Mouse (Mus musculus) midbrain, embryonic 16.5 days (tissue): ENCODE measurements around the gene Ankfn1. TPM values are rescaled to one million over a fixed set of nuclear protein-coding genes. Genes with fewer than 3 reads are reported as not detected.

ENCODE experiments used
- ATAC-seq: fragments of 200-750 bp; cut with Nextera tagmentation; 2 replicates; pipeline ENCODE4 v1.8.0; 2017; ENCODE audit warnings: moderate TSS enrichment
- H3K27ac ChIP-seq: fragments of 300-500 bp; sonication (generic); 2 replicates; pipeline ENCODE4 v1.5.1; 2014; ENCODE audit warnings: mild to moderate bottlenecking, low read length, mixed read lengths
- H3K27me3 ChIP-seq: fragments of 300-500 bp; sonication (generic); 2 replicates; pipeline ENCODE4 v1.6.1; 2014; ENCODE audit warnings: low read depth, low read length, mixed read lengths; ENCODE audit not compliant: control insufficient read depth, insufficient read depth
- H3K36me3 ChIP-seq: fragments of 300-500 bp; sonication (generic); 2 replicates; pipeline ENCODE4 v1.6.1; 2014; ENCODE audit warnings: mild to moderate bottlenecking, low read length, moderate library complexity, mixed read lengths; ENCODE audit not compliant: control insufficient read depth, insufficient read depth
- H3K4me1 ChIP-seq: fragments of 300-500 bp; sonication (generic); 2 replicates; pipeline ENCODE4 v1.6.1; 2014; ENCODE audit warnings: mild to moderate bottlenecking, low read length, mixed read lengths; ENCODE audit not compliant: control insufficient read depth, insufficient read depth
- H3K4me2 ChIP-seq: fragments of 300-500 bp; sonication (generic); 2 replicates; pipeline ENCODE4 v1.6.1; 2014; ENCODE audit warnings: mild to moderate bottlenecking, low read length, mixed read lengths
- H3K4me3 ChIP-seq: fragments of 300-500 bp; sonication (generic); 2 replicates; pipeline ENCODE4 v1.5.1; 2014; ENCODE audit warnings: low read depth, mild to moderate bottlenecking, low read length, moderate library complexity, mixed read lengths
- H3K9ac ChIP-seq: fragments of 300-500 bp; sonication (generic); 2 replicates; pipeline ENCODE4 v1.6.1; 2014; ENCODE audit warnings: low read depth, low read length, mixed read lengths
- H3K9me3 ChIP-seq: fragments of 300-500 bp; sonication (generic); replicated peaks from 2 replicates; pipeline ENCODE4 v1.6.1; 2014; ENCODE audit warnings: mild to moderate bottlenecking, low read length, mixed read lengths; ENCODE audit not compliant: control insufficient read depth, poor library complexity, severe bottlenecking
- WGBS: fragments of 180-500 bp; shearing (Covaris S2); extraction: QIAGEN DNeasy Blood & Tissue Kit; methylation state at CpG from one replicate; pipeline ENCODE4 v1.1.7; 2014; 5-methylcytosine and 5-hydroxymethylcytosine counted together
- polyA plus RNA-seq: library from polyadenylated mRNA; unstranded; fragments of >200 nt; fragmentation: Nextera tagmentation; extraction: Ambion mirVana; gene quantifications from 2 replicates; pipeline ENCODE4 v1.2.1, GENCODE M21; 2015

Gene Ankfn1
- polyA plus RNA-seq, 1 experiment from 2014 or later, result 8.1 TPM

- Histone ChIP-seq H3K4me1 (no peaks in the 10 kb centered on the region), H3K36me3 (no peaks in the 10 kb centered on the region), H3K9me3 (no peaks in the 10 kb centered on the region), H3K4me3 (no peak overlapping the region), H3K27ac (no peak overlapping the region), H3K4me2 (no peak overlapping the region), H3K9ac (no peak overlapping the region), H3K27me3 (no peaks in the 10 kb centered on the region)
- ATAC-seq, result no peak
Measured at GRCm38 (mm10) chr11:89656556-89656955, 120.9 kb downstream of the Ankfn1 start.

GRCm38 (mm10) chr11:89635740-89636139, 141.7 kb downstream of the Ankfn1 start:
- H3K4me2 ChIP-seq, result no peak overlapping the region
- H3K27me3 ChIP-seq, result no peaks in the 10 kb centered on the region
- no peak overlapping the region for H3K9ac ChIP-seq
- WGBS, result 53% methylated on average over 1 of the region's 1 CpGs
- no peaks in the 10 kb centered on the region for H3K36me3 ChIP-seq
- H3K9me3 ChIP-seq, result no peaks in the 10 kb centered on the region
- no peak overlapping the region for H3K4me3 ChIP-seq
- no peak overlapping the region for H3K27ac ChIP-seq
- H3K4me1 ChIP-seq, result 0 out of 2 replicates have a peak, but pooled peaks cover 2% of the 10 kb centered on the region
- no peak for ATAC-seq

GRCm38 (mm10) chr11:89631315-89631714, 146.1 kb downstream of the Ankfn1 start:
- H3K4me2 ChIP-seq, result no peak overlapping the region
- no peak for ATAC-seq
- no peak overlapping the region for H3K4me3 ChIP-seq
- WGBS, result 93% methylated on average over 2 of the region's 2 CpGs
- H3K27ac ChIP-seq, result no peak overlapping the region
- no peaks in the 10 kb centered on the region for H3K27me3 ChIP-seq
- H3K4me1 ChIP-seq, result no peaks in the 10 kb centered on the region
- H3K36me3 ChIP-seq, result no peaks in the 10 kb centered on the region
- H3K9me3 ChIP-seq, result no peaks in the 10 kb centered on the region
- no peak overlapping the region for H3K9ac ChIP-seq

- Histone ChIP-seq H3K27me3 (no peaks in the 10 kb centered on the region), H3K9me3 (no peaks in the 10 kb centered on the region), H3K4me3 (no peak overlapping the region), H3K4me1 (no peaks in the 10 kb centered on the region), H3K9ac (no peak overlapping the region), H3K27ac (no peak overlapping the region), H3K4me2 (no peak overlapping the region), H3K36me3 (no peaks in the 10 kb centered on the region)
- ATAC-seq, result no peak
- WGBS, result 84% methylated on average over 6 of the region's 6 CpGs
Measured at GRCm38 (mm10) chr11:89628562-89628961, 148.9 kb downstream of the Ankfn1 start.

- no peak overlapping the region for H3K4me3 ChIP-seq
- H3K27ac ChIP-seq, result no peak overlapping the region
- no peaks in the 10 kb centered on the region for H3K9me3 ChIP-seq
- no peak overlapping the region for H3K9ac ChIP-seq
- no peaks in the 10 kb centered on the region for H3K36me3 ChIP-seq
- H3K4me2 ChIP-seq, result no peak overlapping the region
- H3K27me3 ChIP-seq, result no peaks in the 10 kb centered on the region
- no peak for ATAC-seq
- H3K4me1 ChIP-seq, result no peaks in the 10 kb centered on the region
Measured at GRCm38 (mm10) chr11:89627232-89627631, 150.2 kb downstream of the Ankfn1 start.

- Histone ChIP-seq H3K9me3 (no peaks in the 10 kb centered on the region), H3K4me3 (no peak overlapping the region), H3K36me3 (no peaks in the 10 kb centered on the region), H3K27ac (no peak overlapping the region), H3K4me2 (no peak overlapping the region), H3K27me3 (no peaks in the 10 kb centered on the region), H3K9ac (no peak overlapping the region), H3K4me1 (peaks cover 4% of the 10 kb centered on the region; the same call in 1 of the 2 replicates)
- no peak for ATAC-seq
- 52% methylated on average over 13 of the region's 13 CpGs for WGBS
Measured at GRCm38 (mm10) chr11:89623698-89624445, 153.6 kb downstream of the Ankfn1 start.

- ATAC-seq, result peak; percentile 32; the same call in 1 of the 2 replicates
Measured at GRCm38 (mm10) chr11:89619955-89620354, 157.5 kb downstream of the Ankfn1 start.

GRCm38 (mm10) chr11:89615806-89616205, 161.6 kb downstream of the Ankfn1 start:
- no peak overlapping the region for H3K4me3 ChIP-seq
- no peaks in the 10 kb centered on the region for H3K9me3 ChIP-seq
- peaks cover 4% of the 10 kb centered on the region; the same call in 1 of the 2 replicates for H3K4me1 ChIP-seq
- H3K27ac ChIP-seq, result no peak overlapping the region
- H3K36me3 ChIP-seq, result no peaks in the 10 kb centered on the region
- no peaks in the 10 kb centered on the region for H3K27me3 ChIP-seq
- H3K4me2 ChIP-seq, result no peak overlapping the region
- no peak for ATAC-seq
- 84% methylated on average over 2 of the region's 2 CpGs for WGBS
- no peak overlapping the region for H3K9ac ChIP-seq

More at GRCm38 (mm10) chr11:89619955-89620354, 157.5 kb downstream of the Ankfn1 start:
- Histone ChIP-seq H3K4me2 (no peak overlapping the region), H3K4me3 (no peak overlapping the region), H3K27ac (no peak overlapping the region), H3K27me3 (no peaks in the 10 kb centered on the region), H3K9ac (no peak overlapping the region), H3K36me3 (no peaks in the 10 kb centered on the region), H3K4me1 (peaks cover 4% of the 10 kb centered on the region; the same call in 1 of the 2 replicates), H3K9me3 (no peaks in the 10 kb centered on the region)

- no peaks in the 10 kb centered on the region for H3K36me3 ChIP-seq
- no peak overlapping the region for H3K9ac ChIP-seq
- no peak overlapping the region for H3K4me2 ChIP-seq
- H3K27me3 ChIP-seq, result no peaks in the 10 kb centered on the region
- H3K9me3 ChIP-seq, result no peaks in the 10 kb centered on the region
- no peak for ATAC-seq
- H3K4me1 ChIP-seq, result peaks cover 12% of the 10 kb centered on the region; the same call in 1 of the 2 replicates
- H3K4me3 ChIP-seq, result no peak overlapping the region
- 72% methylated on average over 3 of the region's 3 CpGs for WGBS
- no peak overlapping the region for H3K27ac ChIP-seq
Measured at GRCm38 (mm10) chr11:89611596-89611995, 165.9 kb downstream of the Ankfn1 start.
